ENCODE assay signal across 25 mouse cellular contexts in the genomic region with DNA sequence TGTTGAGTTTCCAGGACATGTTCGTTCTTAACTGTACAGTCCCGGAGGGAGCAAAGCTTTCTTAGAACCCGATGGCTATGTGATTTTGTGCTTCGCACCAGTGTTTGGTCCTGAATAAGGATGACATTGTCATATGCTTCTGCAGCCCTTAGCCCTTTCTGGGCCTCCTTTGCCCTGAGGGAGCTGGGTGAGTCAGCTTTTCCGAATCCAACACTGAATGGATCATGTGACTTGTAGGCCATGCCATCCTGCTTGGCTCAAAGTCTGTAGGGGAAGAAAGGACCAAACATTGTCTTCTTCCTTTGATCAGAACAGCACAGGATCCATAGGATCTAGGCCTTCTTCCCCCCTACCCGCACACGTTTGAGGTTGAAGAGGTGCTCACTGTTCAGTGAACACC.
DNase-seq lines count a peak whose midpoint lies in the region; TF ChIP-seq lines count a peak whose summit lies in the region.
"Had no signal": no experiment of that assay in that cellular context is flagged by ENCODE, and none has a peak within 500 bp of the region (broad histone marks: within the 10 kb centered on the region; RNA-seq: fewer than 3 reads in every experiment).

No protein-coding gene starts in this region.

- TF ChIP-seq CTCF in lung, adult 2 months (IDR thresholded peaks at IDR 0.05; ENCODE audit: insufficient read depth, low read length) = no peak

- TF ChIP-seq POLR2A in lung, adult 2 months (IDR thresholded peaks at IDR 0.05; ENCODE audit: borderline replicate concordance, extremely low read depth, low read depth, low read length) = no peak

- no peaks in the 10 kb centered on the region for H3K4me1 ChIP-seq in lung, adult 2 months (ENCODE audit: control insufficient read depth, insufficient read depth, low read length)
- H3K4me1 ChIP-seq: embryonic facial prominence, embryonic 12.5 days; forebrain, embryonic 12.5 days; heart, embryonic 15.5 days; liver, embryonic 13.5 days; midbrain, embryonic 13.5 days; neural tube, embryonic 12.5 days had no signal

- WGBS in lung, adult 2 months = 79% methylated on average over 7 of the region's 7 CpGs

- peak; percentile 86 for DNase-seq in heart, adult 11 months
- DNase-seq in heart, adult 9 months (ENCODE audit: low spot score in 2 of 2) = no peak
- DNase-seq in 3134 (ENCODE audit: extremely low read depth, insufficient read length, low spot score) (peak; percentile 18), MN1 (ENCODE audit: low spot score) (peak; percentile 25)
- DNase-seq in adrenal gland, postnatal 10 days = peak; percentile 58
- DNase-seq in ovary, postnatal 10 days (ENCODE audit: low spot score) = no peak
- DNase-seq in layer of hippocampus, postnatal 14 days (ENCODE audit: low spot score in 2 of 2) = no peak
- no peak for DNase-seq in lung, adult 2 months
- DNase-seq: B cell, adult 2 months; cerebellum, adult 18-20 months; cerebellum, postnatal 25 days; gastrocnemius, postnatal 36 days; heart, postnatal 36 days; liver, embryonic 13.5 days; lung, embryonic 14.5 days; retina, postnatal 1 day; right cerebral cortex, postnatal 25 days; thymus, postnatal 36 days had no signal

- H3K4me3 ChIP-seq in lung, adult 2 months (replicated peaks; ENCODE audit: extremely low read depth, low read depth, low read length) = no peak overlapping the region
- H3K4me3 ChIP-seq: embryonic facial prominence, embryonic 12.5 days; erythroblast, embryonic 14.5 days; forebrain, embryonic 12.5 days; heart, embryonic 15.5 days; layer of hippocampus, adult 2 months; liver, embryonic 13.5 days; midbrain, embryonic 13.5 days; neural tube, embryonic 12.5 days had no signal

Comparison
In these comparisons a context has a peak if more than half of its experiments do, and no peak if none do; other contexts are left out.
1. DNase-seq: peak in heart, adult 11 months (single experiment), 3134 (single experiment), MN1 (single experiment) and adrenal gland, postnatal 10 days (single experiment); none in heart, adult 9 months (0 of 2), ovary, postnatal 10 days (single experiment), layer of hippocampus, postnatal 14 days (0 of 2) and lung, adult 2 months (single experiment).